Mouse (Mus musculus) testis, adult 2 months (tissue): ENCODE data around the gene Rps19bp1.

Experiments
- CTCF ChIP-seq: fragments of 200-500 bp; IDR thresholded peaks from 2 replicates; pipeline ENCODE4 v1.5.1; 2012; ENCODE audit warnings: low read depth, mild to moderate bottlenecking, inconsistent platforms, low read length, moderate library complexity; ENCODE audit not compliant: control insufficient read depth, insufficient read depth, insufficient replicate concordance
- POLR2A ChIP-seq: fragments of 200-500 bp; IDR thresholded peaks from 2 replicates; pipeline ENCODE4 v1.6.1; 2012; ENCODE audit warnings: low read depth, mild to moderate bottlenecking, inconsistent platforms, low read length, moderate library complexity; ENCODE audit not compliant: control insufficient read depth

DNA sequence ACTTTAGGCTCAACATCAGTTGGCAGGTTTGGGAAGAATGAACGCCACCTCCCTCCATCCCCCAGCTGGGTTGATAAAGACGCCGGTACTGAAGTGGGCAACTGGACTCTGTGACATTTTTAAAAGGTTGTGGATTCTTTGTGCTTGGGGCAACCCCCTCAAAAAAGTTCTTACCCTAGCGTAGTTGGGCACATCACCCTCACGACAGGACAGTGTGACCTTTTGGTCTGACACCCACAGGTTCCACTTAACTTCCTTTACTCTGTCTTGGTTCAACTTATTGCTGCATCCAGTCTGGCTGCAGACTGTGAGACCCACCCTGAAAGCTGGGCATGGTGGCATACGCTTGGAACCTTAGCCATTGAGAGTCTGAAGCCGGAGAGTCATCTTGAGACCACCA is 40.4 kb downstream of the Rps19bp1 start:
- TF ChIP-seq CTCF, result no peak
- TF ChIP-seq POLR2A, result no peak
